Mouse (Mus musculus): ENCODE measurements at regions not wholly inside any gene's neighbourhood (a gene's known extent, or its start where the extent isn't known, plus 50 kb on each side); places are given as distances from the start of the nearest gene placed in this dataset.

DNA sequence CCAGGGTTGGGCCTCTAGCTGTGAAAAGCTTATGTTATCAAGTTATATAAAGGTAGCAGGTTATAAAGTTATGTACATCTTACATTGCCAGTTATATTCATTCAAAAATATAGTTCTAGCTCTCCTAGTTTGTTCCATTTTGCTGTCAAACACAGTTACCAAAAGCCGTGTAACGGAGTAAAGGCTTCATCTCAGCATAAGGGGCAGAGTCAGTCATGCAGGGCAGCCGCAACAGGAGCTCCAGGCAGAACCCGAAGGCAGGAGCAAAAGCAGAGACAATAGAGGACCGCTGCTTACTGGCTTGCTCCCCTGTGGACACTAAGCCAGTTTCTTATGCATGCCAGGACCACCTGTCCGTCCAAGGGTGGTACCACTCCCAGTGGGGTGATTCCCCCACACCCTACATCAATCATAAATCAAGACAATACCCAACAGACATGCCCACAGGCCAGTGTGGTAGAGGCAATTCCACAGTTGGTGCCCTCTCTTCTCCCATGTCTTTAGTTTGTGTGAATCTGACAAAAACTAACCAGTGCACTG, 67.7 kb upstream of the Vamp9 start:
- Histone ChIP-seq H3K9me3 (ENCODE audit: control insufficient read depth, low read length) (no peaks in the 10 kb centered on the region), H3K9ac (ENCODE audit: low read depth, low read length) (no peak overlapping the region), H3K4me2 (replicated peaks; ENCODE audit: low read depth, low read length) (no peak overlapping the region), H3K27me3 (ENCODE audit: control insufficient read depth, insufficient read depth, low read length) (no peaks in the 10 kb centered on the region), H3K36me3 (ENCODE audit: control insufficient read depth, insufficient read depth, low read length) (no peaks in the 10 kb centered on the region), H3K27ac (ENCODE audit: low read depth, low read length) (no peak overlapping the region), H3K4me3 (ENCODE audit: low read depth, low read length) (no peak overlapping the region), H3K4me1 (replicated peaks; ENCODE audit: control insufficient read depth, insufficient read depth, low read length) (no peaks in the 10 kb centered on the region)
- DNase-seq (ENCODE audit: low spot score) (no peak), ATAC-seq (ENCODE audit: low FRiP score) (0 out of 2 replicates have a peak, but pooled peaks have one; percentile 7)
- 47% methylated on average over 6 of the region's 6 CpGs for WGBS

DNA sequence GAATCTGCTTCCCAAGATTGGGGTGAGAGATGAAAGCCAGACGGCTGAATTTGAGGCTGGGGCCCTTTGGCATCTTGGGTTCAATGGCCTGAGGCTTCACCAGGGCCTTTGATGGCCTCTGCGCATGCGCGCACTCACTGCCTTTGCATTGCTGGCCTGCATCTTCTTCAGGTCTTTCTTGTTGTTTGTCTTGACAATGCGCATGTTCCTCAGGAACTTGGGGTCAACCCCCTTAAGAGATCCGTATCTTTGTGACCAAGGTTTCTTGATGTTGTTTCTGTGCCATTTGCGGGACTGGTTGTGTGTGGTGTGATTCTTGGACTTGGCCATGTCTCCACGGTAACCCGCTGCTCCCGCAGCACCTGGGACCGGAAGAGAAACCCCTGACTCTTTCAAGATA, 66.4 kb upstream of the Vamp9 start:
- ATAC-seq (ENCODE audit: low FRiP score) = no peak
- Histone ChIP-seq H3K4me3 (ENCODE audit: low read depth, low read length) (no peak overlapping the region), H3K4me1 (replicated peaks; ENCODE audit: control insufficient read depth, insufficient read depth, low read length) (no peaks in the 10 kb centered on the region), H3K27me3 (ENCODE audit: control insufficient read depth, insufficient read depth, low read length) (no peaks in the 10 kb centered on the region), H3K36me3 (ENCODE audit: control insufficient read depth, insufficient read depth, low read length) (no peaks in the 10 kb centered on the region), H3K9ac (ENCODE audit: low read depth, low read length) (no peak overlapping the region), H3K27ac (ENCODE audit: low read depth, low read length) (no peak overlapping the region), H3K4me2 (replicated peaks; ENCODE audit: low read depth, low read length) (no peak overlapping the region), H3K9me3 (ENCODE audit: control insufficient read depth, low read length) (no peaks in the 10 kb centered on the region)
- WGBS = 94% methylated on average over 11 of the region's 11 CpGs
- no peak for DNase-seq (ENCODE audit: low spot score)

DNA sequence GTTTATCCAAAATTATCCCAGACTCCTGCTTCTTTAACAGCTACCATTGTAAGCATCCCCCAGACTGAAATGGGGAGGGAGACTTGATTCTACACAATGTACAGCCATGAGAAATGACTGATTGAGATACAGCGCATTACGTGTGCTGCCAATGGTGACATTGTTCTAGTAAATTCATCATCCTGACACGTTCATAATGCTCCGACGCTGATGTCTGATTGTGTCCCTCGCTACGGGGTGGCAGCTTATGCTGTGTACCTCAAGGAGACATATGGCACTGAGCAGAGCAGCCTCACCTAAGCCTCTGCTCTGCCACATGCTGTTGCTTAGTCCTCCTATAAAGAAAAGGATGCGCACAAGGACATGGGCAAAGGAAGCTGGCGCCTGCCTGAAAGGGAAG, 65.2 kb upstream of the Vamp9 start:
- Histone ChIP-seq H3K36me3 (ENCODE audit: control insufficient read depth, insufficient read depth, low read length) (no peaks in the 10 kb centered on the region), H3K27ac (ENCODE audit: low read depth, low read length) (no peak overlapping the region), H3K9me3 (ENCODE audit: control insufficient read depth, low read length) (no peaks in the 10 kb centered on the region), H3K27me3 (ENCODE audit: control insufficient read depth, insufficient read depth, low read length) (no peaks in the 10 kb centered on the region), H3K4me2 (replicated peaks; ENCODE audit: low read depth, low read length) (no peak overlapping the region), H3K9ac (ENCODE audit: low read depth, low read length) (no peak overlapping the region), H3K4me1 (replicated peaks; ENCODE audit: control insufficient read depth, insufficient read depth, low read length) (no peaks in the 10 kb centered on the region), H3K4me3 (ENCODE audit: low read depth, low read length) (no peak overlapping the region)
- WGBS = 53% methylated on average over 9 of the region's 9 CpGs
- DNase-seq (ENCODE audit: low spot score) (peak; percentile 48), ATAC-seq (ENCODE audit: low FRiP score) (peak; percentile 89)

DNA sequence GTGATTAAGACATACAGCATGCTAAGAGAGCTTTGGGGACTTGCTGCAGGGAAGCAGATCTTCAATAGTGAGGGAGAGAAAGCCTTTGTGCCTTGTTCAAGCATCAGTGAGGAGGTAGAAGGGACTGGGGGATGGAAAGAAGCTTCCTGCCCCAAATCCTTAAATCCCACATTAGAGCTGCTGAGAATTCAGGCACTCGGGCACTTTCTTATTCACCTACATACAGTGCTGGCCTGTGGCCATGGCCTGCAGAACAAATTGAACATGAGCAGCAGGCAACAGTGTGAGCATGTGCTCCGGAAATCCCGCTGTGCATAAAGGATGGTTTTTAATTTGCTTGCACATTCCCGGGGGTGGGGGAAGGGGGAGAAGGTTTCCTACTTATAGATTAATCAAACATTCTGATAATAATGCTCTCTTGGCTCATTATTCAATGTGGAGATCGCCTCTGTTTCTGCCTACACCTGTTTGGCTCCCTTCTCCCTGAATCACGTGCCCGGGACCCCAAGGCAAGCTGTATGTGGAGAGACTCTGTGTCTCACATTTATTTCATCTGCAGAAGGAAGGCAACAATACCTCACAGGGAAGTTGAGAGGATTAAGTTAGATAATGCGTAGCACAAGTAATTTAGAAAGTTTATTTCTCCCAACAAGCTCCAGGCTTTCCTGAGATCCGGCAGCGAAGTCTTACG, 60.3 kb upstream of the Vamp9 start:
- H3K9ac ChIP-seq (ENCODE audit: low read depth, low read length) = no peak overlapping the region
- DNase-seq (ENCODE audit: low spot score) = no peak
- no peaks in the 10 kb centered on the region for H3K36me3 ChIP-seq (ENCODE audit: control insufficient read depth, insufficient read depth, low read length)
- H3K4me1 ChIP-seq (replicated peaks; ENCODE audit: control insufficient read depth, insufficient read depth, low read length) = no peaks in the 10 kb centered on the region
- H3K27ac ChIP-seq (ENCODE audit: low read depth, low read length) = no peak overlapping the region
- no peak overlapping the region for H3K4me3 ChIP-seq (ENCODE audit: low read depth, low read length)
- WGBS = 85% methylated on average over 11 of the region's 11 CpGs
- no peak for ATAC-seq (ENCODE audit: low FRiP score)
- no peak overlapping the region for H3K4me2 ChIP-seq (replicated peaks; ENCODE audit: low read depth, low read length)
- no peaks in the 10 kb centered on the region for H3K9me3 ChIP-seq (ENCODE audit: control insufficient read depth, low read length)
- H3K27me3 ChIP-seq (ENCODE audit: control insufficient read depth, insufficient read depth, low read length) = no peaks in the 10 kb centered on the region

DNA sequence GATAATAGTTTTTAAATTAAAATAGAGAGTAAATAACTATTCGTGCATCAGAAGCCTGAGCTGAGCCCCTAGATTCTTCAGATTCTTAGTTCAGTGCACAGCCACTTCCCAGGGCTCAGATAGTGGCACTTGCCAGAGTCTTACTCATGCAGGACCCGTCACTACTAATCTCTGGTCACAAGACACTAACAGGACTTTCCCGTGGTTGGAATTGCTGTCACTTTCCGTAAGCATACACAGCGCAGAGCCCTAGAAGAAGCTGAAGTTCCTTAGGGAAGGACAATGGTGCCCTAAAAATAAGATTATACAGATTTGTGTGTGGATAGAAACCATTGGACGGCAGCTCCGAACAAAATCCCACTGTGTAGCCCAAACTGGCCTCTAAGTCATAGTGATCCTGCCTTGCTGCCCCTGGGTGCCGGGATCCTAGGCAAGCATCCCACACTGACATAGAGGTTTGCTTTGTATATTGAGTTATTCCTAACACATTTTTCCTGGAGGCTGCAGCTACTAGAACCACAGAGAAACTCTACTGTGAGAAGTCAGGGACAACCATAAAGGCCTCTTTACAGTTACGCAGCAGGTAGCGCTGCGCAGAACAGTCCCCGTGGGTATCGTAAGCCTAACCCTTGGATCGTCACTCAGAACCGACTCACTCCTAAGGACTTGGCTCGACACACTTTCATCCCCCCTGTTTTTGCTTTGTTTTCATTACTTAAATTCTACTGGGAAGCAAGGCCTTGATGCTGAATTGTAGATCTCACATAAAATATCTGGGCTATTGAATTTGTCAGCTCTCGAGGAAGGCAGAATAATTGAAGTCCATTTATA, 57.7 kb upstream of the Vamp9 start:
- no peak overlapping the region for H3K4me3 ChIP-seq (ENCODE audit: low read depth, low read length)
- no peak overlapping the region for H3K9ac ChIP-seq (ENCODE audit: low read depth, low read length)
- no peak overlapping the region for H3K27ac ChIP-seq (ENCODE audit: low read depth, low read length)
- no peaks in the 10 kb centered on the region for H3K4me1 ChIP-seq (replicated peaks; ENCODE audit: control insufficient read depth, insufficient read depth, low read length)
- ATAC-seq (ENCODE audit: low FRiP score) (no peak), DNase-seq (ENCODE audit: low spot score) (no peak)
- no peak overlapping the region for H3K4me2 ChIP-seq (replicated peaks; ENCODE audit: low read depth, low read length)
- no peaks in the 10 kb centered on the region for H3K27me3 ChIP-seq (ENCODE audit: control insufficient read depth, insufficient read depth, low read length)
- no peaks in the 10 kb centered on the region for H3K36me3 ChIP-seq (ENCODE audit: control insufficient read depth, insufficient read depth, low read length)
- H3K9me3 ChIP-seq (ENCODE audit: control insufficient read depth, low read length) = no peaks in the 10 kb centered on the region
- 87% methylated on average over 17 of the region's 17 CpGs for WGBS

DNA sequence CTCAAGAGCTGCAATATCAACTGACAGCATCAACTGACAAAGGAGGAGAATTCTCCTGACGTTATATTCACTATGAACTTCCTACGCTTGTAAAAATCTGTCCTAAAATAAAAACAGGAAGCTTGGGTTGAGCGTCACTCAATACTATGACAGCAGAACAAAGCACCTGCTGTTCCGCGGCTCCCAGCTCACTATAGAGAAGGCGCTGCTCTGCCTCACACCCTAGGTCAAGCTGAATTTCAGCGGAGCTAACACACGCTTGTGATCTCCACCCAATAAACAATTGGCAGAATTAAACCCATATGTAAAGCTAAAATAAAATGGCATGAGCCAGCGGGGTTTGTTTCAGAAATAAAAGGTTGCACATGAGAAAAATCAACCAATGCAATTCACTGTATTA, 57.1 kb upstream of the Vamp9 start:
- WGBS = 54% methylated on average over 9 of the region's 9 CpGs
- H3K4me1 ChIP-seq (replicated peaks; ENCODE audit: control insufficient read depth, insufficient read depth, low read length) = no peaks in the 10 kb centered on the region
- no peak overlapping the region for H3K4me3 ChIP-seq (ENCODE audit: low read depth, low read length)
- H3K9ac ChIP-seq (ENCODE audit: low read depth, low read length) = no peak overlapping the region
- no peaks in the 10 kb centered on the region for H3K27me3 ChIP-seq (ENCODE audit: control insufficient read depth, insufficient read depth, low read length)
- no peak for ATAC-seq (ENCODE audit: low FRiP score)
- no peak overlapping the region for H3K27ac ChIP-seq (ENCODE audit: low read depth, low read length)
- H3K36me3 ChIP-seq (ENCODE audit: control insufficient read depth, insufficient read depth, low read length) = no peaks in the 10 kb centered on the region
- DNase-seq (ENCODE audit: low spot score) = no peak
- H3K9me3 ChIP-seq (ENCODE audit: control insufficient read depth, low read length) = no peaks in the 10 kb centered on the region
- no peak overlapping the region for H3K4me2 ChIP-seq (replicated peaks; ENCODE audit: low read depth, low read length)

DNA sequence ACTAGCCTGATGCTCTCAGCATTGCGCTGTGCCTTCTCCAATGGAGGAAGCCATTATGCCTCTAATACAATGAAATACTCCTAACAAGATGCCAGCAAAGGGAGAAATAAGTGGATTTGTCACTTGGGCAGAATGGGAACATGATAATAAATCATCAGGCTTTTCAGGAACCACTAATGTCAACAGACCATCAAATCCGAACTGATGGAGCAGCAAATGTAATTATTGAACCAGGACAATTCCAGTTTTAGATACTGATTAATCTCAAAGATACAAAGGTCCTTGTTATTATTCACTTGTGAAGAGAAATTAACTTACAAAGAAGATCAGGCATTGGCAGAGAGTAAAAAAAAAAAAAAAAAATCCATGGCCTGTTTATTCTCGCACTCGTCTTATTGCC, 53.7 kb upstream of the Vamp9 start:
- H3K4me2 ChIP-seq (replicated peaks; ENCODE audit: low read depth, low read length) = no peak overlapping the region
- H3K36me3 ChIP-seq (ENCODE audit: control insufficient read depth, insufficient read depth, low read length) = no peaks in the 10 kb centered on the region
- H3K9ac ChIP-seq (ENCODE audit: low read depth, low read length) = no peak overlapping the region
- H3K9me3 ChIP-seq (ENCODE audit: control insufficient read depth, low read length) = no peaks in the 10 kb centered on the region
- no peak overlapping the region for H3K4me3 ChIP-seq (ENCODE audit: low read depth, low read length)
- WGBS = 77% methylated on average over 4 of the region's 4 CpGs
- ATAC-seq (ENCODE audit: low FRiP score) (no peak), DNase-seq (ENCODE audit: low spot score) (no peak)
- H3K27me3 ChIP-seq (ENCODE audit: control insufficient read depth, insufficient read depth, low read length) = no peaks in the 10 kb centered on the region
- no peak overlapping the region for H3K27ac ChIP-seq (ENCODE audit: low read depth, low read length)
- H3K4me1 ChIP-seq (replicated peaks; ENCODE audit: control insufficient read depth, insufficient read depth, low read length) = 0 out of 2 replicates have a peak, but pooled peaks cover 3% of the 10 kb centered on the region
